Mouse (Mus musculus): ENCODE results near the gene Clhc1. TPM values are rescaled to one million over a fixed set of nuclear protein-coding genes. Genes with fewer than 3 reads are reported as not detected.
"Not testable (repeated sequence)": the region's sequence is repeated elsewhere in the genome, so short reads cannot be mapped to it uniquely, and the experiment has no call there.

The Clhc1 gene
- under 1 TPM in 3 of 4 experiments, not detected in 1; 0.25 to 0.43 (median 0.37) TPM for total RNA-seq (2022)

DNA sequence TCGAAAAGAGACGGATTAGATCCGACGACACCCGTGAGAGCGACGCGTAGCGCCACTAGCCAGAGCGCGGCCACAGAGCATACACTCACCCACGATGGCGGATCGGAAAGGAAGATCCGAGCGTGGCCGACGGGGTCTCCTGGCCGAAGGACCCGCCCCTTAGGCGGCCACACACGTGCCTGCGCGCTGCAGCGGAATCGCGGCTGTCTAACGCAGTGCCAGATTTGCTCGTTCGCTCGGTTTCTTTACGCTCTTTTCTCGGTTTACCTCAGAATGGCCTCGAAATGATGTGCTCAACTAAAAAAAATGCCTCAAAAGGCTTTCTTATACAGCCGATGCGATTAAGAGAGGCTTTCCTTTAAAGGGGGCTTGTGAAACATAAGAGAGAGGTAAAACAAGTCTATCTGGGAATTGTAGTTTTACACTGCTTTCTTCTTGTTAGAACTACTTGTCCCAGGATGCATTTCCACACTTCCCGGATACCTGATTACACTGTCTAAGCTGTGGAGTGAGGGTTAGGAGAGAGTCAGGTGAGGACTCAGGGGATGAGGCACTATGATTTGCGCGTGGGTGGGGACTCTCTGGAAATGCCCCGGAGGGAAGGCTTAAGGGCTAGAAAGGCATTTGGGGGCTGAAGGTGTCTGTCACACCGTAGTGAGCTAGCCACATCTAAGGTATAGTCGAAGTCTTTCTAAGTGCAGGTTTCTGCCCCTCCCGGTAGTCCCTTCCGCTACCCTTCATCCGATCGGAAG lies at the start of gene Clhc1, which contains the start of gene Rps27a:
Clhc1 (plus strand) TSS at position 199 of the 752 bp plus-strand sequence.
Rps27a (minus strand) TSS at position 358 of the 752 bp plus-strand sequence.
- DNase-seq (ENCODE audit: low spot score in 2 of 2): peak; percentile 83 to 93

DNA sequence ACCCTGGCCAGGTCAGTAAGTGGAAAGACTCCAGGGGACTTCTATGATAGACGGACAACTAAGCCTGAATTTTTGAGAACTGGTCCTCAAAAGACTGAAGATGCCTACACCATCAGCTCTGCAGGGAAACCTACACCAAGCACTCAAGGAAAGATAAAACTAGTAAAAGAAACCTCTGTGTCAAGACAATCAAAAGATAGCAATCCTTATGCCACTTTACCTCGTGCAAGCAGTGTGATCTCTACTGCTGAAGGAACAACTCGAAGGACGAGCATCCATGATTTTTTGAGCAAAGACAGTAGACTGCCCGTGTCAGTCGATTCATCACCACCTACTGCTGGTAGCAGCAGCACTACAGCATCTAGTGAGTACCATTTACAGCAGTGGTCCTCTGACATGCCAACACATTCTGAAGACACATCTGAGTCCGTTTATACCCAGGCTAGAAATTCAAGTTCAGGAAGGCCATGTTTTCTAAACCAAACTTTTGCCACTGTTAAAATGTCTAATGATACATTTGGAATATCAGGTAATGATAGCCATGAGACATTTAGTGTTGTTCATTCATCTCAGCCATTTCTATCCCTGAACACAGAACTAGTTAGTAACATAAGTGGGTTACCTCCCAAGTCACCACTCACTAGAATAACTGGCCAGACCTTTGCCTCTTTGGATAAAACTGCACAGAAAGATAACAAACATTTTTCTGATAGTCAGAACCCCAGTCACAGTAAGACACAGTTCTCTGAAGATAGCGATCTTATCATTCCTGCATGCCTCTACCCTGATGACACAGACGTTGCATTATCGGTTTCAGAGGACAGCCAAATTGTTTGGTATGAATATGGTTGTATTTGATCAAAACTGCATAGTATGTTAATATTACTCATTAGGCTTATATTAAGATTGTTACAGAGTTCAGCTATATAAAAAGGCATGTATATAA lies 43.5 kb upstream of the Clhc1 start:
- no peak for DNase-seq (ENCODE audit: low spot score in 2 of 2)

DNA sequence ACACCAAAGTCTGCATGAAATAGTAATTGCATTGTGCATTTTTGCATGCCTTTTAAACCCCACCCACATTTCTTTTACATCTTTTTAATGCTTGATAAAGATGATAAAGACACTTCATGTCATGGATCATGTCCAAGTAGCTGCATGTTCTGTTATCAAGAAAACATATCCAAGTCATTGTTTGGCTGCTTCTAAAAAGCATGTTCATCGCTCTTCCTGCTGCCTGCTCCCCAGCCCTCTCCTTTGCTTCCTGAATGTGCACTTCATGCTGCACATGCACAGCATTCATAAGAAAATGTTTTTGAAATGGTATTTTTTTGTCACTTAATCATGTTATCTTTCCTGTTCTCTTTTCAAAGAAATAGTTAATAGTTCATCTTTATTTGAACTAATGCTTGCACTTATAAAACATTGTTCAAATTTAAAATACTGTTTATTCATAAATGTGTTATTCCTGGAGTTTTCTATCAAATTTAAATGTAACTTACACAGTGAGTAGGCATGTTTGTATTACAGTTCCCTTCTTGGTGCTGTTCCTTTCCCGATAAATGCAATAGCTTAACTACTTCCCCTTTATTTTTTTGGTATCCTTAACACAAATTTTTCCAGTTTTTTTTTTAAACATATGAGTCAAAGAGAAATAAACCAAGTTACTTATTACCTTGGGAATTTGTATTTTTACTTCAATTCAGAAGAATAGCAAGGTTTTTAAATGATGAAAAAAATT lies 42.7 kb upstream of the Clhc1 start:
- no peak for DNase-seq (ENCODE audit: low spot score in 2 of 2)

DNA sequence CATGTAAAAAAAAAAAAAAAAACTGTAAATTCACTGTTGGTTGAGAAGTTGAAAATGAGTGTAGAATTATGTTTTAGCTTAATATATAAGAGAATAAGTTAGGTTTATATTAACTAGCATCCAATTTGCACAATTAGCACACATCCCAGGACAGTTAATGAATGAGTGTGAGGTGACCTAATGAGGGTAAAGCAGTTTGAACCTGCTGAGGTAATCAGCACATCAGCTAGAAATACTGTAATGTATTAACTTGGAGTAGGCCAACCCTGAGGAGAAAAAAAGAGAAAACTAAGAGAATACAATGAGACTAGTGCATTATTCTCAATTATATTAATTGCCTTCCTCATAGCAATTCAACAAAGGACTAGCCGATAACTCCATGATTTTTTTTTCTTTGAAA lies 38.3 kb upstream of the Clhc1 start:
- DNase-seq (ENCODE audit: low spot score in 2 of 2): no peak

DNA sequence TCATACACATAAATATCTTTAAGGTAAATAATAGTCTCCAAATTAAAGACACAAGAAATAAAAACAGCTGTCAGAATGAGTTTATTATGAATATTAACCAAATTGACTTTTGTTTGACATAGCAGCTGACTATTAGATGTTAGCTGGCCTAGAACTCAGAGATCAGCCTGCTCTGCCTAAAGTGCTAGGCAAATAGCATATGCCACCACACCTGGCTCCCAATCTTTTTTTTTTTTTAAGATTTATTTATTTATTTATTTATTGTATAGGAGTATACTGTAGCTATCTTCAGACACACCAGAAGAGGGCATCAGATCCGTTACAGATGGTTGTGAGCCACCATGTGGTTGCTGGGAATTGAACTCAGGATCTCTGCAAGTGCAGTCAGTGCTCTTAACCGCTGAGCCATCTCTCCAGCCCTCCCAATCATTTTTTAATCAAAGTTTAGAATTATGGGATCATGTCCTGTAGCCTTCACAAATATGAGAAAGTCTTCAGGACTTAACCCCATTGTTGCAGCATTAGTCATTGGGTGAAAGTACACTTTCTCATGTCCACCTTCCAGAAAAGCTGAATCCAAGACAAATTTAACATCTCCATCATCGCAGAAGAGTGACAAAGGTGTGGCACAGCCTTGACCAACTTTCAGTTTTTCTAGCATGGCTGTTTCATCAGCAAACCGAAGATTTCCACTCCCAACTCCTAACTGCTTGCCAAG lies 34.8 kb upstream of the Clhc1 start:
- no peak for DNase-seq (ENCODE audit: low spot score in 2 of 2)

DNA sequence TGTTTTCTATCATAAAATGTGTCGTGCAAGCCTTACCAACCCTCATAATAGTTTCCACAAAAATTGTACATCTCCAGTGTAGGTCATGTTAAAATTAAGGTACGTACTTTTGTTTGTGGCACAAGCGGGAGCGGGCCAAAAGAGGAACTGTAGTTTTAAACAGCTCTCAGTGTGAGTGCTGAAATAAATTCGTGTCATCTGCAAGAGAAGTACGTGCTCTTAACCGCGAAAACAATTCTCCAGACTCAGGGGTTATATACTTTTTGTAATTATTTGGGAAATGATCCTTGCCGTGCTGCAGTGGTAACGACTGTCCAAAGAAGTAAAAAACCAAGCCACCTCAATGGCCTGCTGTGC lies 33.4 kb upstream of the Clhc1 start:
- DNase-seq (ENCODE audit: low spot score in 2 of 2): no peak

DNA sequence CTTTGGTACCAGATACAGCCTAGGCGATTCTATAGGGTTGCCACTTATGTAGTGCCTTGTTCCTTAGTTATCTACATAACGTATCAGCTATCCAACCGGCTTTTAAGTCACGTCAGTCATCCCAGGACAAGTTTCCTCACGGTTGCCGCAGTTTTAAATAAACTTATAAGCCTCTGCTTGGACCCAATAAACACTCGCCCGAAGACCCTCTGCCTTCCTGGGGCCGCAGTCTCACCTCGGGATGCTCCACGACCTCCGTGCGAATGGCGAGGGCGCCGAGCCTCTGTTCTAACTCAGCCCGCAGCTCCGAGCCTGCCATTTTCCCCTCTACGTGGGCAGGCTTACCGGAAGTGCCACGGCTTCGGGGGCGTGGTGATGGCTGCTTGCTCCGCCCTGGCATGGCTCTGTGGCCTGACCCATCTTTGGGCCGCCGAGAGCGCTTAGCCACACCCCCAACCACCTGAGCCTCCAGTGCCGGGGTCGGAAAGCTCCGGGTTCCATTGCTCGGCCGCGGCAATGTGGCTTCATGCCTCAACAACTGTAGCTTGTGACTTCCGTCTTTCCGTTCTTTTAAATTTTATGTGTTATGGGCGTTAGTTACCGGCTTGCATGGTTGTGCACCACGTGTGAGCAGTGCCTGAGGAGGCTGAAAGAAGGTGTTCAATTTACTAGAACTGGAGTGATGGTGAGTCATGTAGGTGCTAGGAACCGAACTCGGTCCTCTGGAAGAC lies 32.9 kb upstream of the Clhc1 start, which contains the start of gene Prorsd1:
Prorsd1 (minus strand) TSS at position 352 of the 731 bp plus-strand sequence.
- peak; percentile 58 to 71 for DNase-seq (ENCODE audit: low spot score in 2 of 2)

DNA sequence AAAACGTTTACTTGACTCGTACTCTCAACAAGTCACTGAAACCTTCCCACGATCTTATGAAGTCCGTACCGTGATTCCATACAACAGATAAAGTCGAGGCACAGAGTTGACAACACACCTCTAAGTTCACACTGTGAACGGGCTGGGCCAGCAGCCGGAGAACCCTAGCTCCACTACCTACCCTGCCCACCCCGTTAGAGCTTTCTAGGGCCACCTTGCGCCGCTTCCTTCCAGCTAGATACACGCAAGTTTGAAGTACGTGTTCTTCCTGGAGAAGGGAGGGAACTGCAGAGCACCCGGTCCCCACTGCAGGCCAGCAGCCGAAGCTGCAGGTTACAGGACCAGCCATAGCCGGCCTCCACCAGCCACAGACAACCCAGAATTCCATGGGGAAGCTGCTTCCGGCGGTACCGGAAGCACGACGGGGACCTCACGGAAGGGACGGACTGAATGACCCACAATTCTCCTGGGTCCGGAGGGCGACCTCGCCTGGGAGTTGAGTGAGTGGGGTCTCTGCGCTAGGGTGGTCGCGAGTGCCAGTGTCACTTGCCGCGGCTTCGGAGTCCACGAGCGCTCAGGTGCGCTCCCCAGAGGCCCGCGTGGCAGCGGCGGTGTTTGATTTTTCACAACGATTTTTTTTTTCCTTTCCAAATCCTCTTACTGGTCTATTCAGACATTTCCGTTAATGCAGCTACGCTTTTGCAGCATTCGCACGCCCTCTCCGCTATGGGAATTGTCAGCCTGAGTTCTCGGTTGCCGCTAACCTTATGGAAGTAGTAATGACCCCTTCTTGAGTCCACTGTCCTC lies 21.6 kb upstream of the Clhc1 start, which contains the start of gene Mtif2:
Mtif2 (plus strand) TSS at position 421 of the 807 bp plus-strand sequence.
- DNase-seq (ENCODE audit: low spot score in 2 of 2): peak; percentile 62 to 75

DNA sequence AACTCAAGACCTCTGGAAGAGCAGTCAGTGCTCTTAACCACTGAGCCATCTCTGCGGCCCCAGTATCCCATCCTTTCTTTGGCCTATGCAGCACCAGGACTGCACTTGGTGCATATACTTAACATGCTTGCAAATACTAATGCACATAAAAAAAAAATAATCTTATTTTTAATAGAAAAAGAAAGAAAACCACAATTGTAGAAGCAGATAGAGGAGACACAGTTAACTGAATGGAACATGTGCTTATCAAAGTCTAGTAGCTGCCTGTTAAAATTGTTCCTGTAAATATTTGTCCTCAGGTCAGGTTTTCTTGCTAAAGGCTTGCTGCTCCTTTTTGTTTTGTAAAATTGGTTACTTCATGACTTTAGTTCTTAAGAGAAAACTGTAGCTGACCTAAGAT lies 9.5 kb upstream of the Clhc1 start:
- DNase-seq (ENCODE audit: low spot score in 2 of 2): no peak

DNA sequence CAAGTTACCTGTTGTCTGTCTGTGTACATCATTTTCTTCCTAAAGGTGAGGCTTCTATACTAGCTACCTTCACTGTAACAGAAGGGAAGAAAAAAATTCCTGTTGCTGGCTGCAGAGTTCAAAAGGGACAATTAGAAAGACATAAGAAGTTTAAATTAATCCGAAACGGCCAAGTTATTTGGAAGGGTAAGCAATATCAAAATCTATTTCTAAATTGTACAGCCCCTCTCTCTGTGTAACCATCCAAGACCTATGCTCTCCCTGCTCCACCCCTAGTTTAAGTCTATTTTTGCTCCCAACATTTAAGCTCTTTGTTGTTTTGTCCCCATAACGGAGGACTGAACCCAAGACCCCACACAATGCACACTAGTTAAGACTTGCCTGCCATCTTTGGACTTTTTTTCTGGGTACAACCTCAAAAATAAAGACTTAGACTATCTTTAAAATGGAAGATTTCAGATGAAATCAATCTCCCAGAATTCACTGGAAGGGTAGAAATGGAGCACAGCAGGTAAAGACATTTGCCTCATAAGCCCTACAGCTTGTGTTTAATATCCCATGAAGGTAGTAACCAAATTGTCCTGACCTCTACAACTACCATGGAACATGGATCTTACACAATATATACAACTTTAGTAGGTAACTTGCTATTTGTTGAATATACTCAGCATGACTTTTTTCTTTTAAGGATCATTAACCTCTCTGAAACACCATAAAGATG lies 3.4 kb upstream of the Clhc1 start:
- no peak for DNase-seq (ENCODE audit: low spot score in 2 of 2)

DNA sequence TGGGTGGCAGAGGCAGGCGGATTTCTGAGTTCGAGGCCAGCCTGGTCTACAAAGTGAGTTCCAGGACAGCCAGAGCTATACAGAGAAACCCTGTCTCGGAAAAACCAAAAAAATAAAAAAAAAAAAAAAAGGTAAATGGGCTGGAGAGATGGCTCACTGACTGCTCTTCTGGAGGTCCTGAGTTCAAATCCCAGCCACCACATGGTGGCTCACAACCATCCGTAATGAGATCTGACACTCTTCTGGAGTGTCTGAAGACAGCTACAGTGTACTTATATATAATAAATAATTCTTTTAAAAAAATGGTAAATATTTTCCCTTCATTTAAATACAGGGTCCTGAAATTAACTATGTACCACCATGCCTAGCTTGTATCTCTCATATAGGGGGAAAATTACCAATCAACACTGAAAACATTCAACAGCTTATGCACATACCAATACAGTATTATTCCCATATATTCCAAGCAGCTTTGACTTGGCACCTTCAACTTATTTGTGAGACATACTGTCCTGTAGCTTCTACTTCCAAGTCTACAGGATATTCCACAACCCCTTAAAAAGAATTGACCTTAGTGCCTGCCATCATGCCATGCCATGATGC lies 2.5 kb upstream of the Clhc1 start:
- not testable (repeated sequence) for DNase-seq (ENCODE audit: low spot score in 2 of 2)

DNA sequence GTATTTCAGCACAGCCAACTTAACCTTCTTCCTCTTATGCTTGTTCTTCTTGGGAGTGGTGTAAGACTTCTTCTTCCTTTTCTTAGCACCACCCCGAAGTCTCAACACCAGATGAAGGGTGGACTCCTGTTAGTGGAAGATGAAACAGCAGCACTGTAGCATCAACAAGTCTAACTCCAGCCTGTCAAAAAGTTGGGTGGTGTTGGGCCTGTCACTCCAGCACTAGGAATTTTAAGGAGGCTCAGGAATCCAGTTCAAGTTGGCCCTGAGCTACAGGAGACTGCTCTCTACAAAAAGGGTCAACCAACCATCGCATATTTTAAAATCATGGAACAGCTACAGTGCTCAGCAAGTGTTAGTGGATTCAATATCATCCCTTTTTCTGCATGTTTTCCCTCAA lies 1.5 kb upstream of the Clhc1 start:
- DNase-seq (ENCODE audit: low spot score in 2 of 2): not testable (repeated sequence)

DNA sequence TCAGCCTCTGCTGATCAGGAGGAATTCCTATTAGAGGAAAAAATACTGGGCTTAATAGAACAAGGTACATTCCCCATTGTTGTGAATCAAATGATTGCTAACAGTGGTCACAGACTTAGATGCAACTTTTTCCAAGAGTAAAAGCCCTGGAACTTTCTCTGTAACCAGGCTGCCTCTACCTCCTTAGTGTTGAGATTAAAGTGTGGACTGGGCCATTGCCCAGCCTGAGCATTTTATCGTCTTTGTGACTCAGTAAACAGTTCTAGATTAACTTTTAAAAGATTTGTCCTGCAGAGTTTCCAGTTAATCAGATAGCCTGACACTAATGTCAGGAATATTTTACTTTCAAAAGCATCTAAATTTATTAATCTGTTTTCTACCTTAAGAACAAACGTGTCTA lies 988 bp upstream of the Clhc1 start:
- DNase-seq (ENCODE audit: low spot score in 2 of 2): no peak

DNA sequence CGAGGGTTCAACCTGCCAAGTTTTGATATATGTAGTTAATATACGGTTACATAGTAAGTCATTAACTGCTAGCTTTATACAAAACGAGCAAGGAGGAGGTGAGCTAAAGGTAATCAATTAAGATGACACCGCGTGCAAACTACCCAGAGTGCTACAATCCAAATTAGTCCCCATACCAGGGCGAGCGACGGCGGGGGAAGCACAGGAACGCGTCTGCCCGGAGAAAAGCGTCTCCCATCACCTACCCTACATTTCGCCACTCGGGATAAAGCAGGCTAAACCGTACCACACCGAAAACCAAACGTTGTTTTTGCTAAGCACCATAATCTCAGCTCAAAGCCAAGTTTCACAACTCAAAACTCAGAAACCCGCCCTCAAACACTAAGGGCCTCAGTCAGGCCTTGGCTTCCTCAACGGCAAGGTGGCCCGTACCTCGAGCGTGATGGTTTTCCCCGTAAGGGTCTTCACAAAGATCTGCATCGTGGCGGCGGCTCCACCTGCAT lies 450 bp upstream of the Clhc1 start:
- no peak for DNase-seq (ENCODE audit: low spot score in 2 of 2)

DNA sequence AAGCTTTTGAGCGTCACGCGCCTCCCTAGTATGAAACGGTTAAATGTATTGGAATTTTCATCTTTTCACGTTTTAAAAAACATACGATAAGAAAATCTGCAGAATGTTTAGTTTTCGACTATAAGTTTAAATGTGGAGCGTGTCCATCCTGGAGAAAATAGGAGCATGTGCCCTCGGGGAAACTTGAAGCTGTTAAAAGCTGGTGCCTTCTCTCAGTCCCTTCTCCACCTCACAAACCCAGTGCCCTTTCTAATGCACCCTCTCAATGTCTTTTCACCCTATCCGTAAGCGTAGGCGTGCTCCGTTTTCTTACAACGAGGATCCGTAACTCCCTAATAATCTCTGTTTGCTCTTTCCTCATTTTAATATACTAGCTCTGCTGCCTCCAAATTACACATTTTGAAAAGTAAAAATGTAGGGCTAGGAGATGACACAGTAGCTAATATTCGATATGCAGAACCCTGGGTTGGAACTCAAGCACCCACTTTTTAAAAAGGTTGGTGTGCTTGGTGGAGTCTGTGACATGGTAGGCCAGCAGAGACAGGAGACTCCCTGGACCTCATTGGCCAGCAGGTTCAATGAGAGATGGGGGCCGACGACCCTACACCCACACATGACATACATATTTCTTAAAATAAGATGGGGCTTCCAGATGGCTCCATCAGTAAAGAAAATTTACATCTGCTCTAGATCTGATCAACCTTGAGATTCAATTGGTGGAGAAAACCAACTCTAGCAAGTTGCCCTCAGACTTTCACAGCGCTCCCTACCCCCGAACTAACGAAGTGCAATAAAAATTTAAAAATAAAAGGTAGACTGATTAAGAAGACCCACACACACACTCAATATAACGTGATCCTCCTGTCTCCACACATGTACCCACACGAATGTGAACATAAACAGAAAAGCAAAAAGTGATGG lies 1.0 kb downstream of the Clhc1 start:
- DNase-seq (ENCODE audit: low spot score in 2 of 2): no peak

DNA sequence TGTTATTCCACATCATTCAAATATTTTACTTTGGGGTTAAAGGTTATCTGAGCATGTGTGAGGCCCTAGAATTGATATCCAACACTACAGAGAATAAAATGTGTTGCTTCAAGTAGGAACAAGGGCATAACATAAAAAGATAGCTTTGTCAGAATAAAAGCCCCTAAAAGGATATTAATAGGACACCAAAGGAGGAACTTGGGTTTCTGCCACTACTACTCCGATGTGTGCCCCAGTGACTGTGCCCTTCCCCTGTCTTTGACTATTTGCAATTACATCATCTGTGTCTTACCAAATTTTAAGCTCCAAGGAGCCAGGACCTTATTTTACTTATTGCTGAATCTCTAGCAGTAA lies 1.7 kb downstream of the Clhc1 start:
- DNase-seq (ENCODE audit: low spot score in 2 of 2): no peak

DNA sequence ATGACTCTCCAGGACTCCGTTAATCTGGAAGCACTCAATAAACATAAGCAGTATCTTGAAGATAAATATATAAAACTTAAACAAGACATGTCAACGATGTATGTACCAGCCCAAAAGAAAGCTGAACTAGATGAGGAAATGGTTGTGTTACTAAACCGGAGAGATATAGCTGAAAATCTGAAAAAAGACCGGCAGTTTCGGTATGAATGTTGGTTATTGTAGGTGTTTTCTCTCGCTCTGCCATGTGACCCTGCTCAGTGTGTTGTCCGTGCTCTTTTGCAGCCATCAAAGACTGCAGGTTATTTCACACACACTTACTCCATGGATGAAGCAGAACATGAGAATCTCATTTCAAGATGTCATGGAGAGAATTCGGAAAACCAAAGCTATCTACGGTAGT lies 12.7 kb downstream of the Clhc1 start:
- DNase-seq (ENCODE audit: low spot score in 2 of 2): no peak

Measured in layer of hippocampus, adult 8-10 months (tissue).